Mouse (Mus musculus): ENCODE results near the gene Gm973. TPM values are rescaled to one million over a fixed set of nuclear protein-coding genes. Genes with fewer than 3 reads are reported as not detected.

The Gm973 gene
- total RNA-seq, 4 experiments from 2014 or later, result 0.16 to 0.53 TPM; not detected in 2

DNA sequence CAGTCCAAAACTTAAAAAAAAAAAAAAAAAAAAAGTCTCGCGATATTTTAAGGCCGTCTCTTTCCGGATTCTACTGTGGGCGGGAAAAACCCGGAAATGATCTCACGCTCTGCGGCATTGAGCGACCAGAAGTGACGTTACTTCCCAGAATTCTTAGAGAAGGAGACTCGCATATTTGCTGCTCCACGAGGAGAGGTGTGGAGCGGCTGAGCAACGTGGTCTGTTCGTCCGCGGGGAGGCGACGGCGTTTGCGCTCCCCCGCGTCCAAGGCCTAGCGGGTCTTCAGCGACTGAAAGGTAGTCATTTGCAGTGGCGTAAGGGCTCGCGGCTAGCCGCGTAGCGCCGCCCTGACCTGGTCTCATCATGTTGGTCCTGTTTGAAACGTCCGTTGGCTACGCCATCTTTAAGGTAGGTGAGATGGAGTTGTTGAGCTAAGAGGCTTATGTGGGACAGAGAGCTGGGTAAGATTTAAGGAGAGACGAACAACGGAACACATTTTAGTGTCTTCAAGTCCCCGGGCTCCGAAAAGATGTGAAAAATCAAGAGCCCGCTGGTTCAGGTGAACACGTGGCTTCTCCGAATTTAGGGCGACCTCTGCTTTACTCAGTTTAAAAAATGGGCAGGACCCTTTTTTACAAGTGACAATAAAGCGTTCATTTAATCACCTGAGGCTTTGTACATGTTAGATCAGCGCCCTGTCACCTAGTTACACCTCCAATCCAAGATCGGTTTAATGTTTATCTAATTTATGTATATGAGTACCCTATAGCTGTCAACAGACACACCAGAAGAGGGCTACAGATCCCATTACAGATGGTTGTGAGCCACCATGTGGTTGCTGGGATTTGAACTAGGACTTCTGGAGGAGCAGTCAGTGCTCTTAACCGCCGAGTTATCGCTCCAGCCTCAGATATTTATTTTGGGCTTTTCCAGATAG is 169.0 kb downstream of the Gm973 start, which contains the start of gene Nop58:
Gene Nop58, plus strand, starts transcription at position 153 of the 937 bp plus-strand sequence.
- peak; percentile 95 for DNase-seq (ENCODE audit: low spot score)

Other genes with a start within 250 kb of the Gm973 start
- 1 to 10 TPM; 6.2 to 8.5 (median 7.6) TPM for gene Fzd7, start 33.8 kb upstream of the Gm973 start, total RNA-seq (2022)
- gene Sumo1, start 154.6 kb downstream of the Gm973 start, total RNA-seq (2022), result 10 to 100 TPM; 57.1 to 62.9 (median 62.1) TPM
- gene Nop58, start 168.7 kb downstream of the Gm973 start, total RNA-seq (2022), result 10 to 100 TPM; 26.2 to 35.4 (median 28.1) TPM
- 10 to 100 TPM; 43.4 to 47.8 (median 46.4) TPM for gene Bmpr2, start 247.1 kb downstream of the Gm973 start, total RNA-seq (2022)

Measured in heart, adult 8-10 months (tissue).